Mouse (Mus musculus) neutrophil, adult 65 days (primary cell): ENCODE results near the gene Rnf215. TPM values are rescaled to one million over a fixed set of nuclear protein-coding genes. Genes with fewer than 3 reads are reported as not detected.

Experiments used
- total RNA-seq: library from RNA; stranded (reverse); gene quantifications from 2 replicates; pipeline ENCODE4 v1.2.4, GENCODE M21; 2023

The Rnf215 gene
- 12.2 and 20.4 TPM in 2 replicates for total RNA-seq

DNA sequence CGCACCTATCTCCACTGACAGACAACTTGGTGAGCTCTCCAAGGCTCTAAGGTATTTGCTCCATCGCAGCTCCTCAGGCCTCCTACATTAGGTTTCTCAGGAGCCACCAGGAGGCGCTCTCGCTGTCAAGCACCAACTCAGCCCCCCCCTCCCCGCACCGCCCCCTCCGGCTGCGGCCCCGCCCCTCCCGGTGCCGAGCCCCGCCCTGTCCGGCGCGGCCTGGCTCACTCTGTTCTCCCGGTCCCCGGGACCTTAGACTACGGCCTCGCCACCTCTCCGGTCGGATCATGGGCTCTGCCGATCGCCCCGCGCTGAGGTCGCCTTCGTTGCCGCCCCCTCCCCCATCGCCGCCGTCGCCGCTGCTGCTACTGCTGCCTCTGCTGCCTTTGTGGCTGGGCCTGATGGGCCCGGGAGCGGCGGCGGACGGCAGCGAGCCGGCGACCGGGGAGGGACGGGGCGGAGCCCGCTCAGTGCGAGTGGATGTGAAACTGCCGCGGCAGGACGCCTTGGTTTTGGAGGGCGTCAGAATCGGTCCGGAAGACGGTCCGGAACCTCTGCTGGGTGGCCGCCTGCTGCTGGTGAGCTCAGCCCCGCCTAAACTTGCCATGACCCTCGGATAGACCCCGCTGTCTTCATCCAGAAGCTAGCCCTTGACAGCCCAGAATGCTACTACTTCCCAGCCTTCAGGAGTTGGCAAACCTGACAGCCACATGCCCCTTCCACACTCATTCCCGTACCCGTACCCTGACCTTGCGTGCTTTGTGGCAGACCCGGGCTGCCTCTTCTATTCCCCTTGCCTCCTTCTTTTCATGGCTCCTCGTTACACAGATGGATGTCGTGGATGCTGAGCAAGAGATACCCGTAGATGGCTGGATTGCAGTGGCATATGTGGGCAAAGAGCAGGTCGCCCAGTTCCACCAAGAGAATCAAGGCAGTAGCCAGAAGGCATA lies at the start of gene Rnf215:
Rnf215 (plus strand) TSS at position 217 of the 950 bp plus-strand sequence.

DNA sequence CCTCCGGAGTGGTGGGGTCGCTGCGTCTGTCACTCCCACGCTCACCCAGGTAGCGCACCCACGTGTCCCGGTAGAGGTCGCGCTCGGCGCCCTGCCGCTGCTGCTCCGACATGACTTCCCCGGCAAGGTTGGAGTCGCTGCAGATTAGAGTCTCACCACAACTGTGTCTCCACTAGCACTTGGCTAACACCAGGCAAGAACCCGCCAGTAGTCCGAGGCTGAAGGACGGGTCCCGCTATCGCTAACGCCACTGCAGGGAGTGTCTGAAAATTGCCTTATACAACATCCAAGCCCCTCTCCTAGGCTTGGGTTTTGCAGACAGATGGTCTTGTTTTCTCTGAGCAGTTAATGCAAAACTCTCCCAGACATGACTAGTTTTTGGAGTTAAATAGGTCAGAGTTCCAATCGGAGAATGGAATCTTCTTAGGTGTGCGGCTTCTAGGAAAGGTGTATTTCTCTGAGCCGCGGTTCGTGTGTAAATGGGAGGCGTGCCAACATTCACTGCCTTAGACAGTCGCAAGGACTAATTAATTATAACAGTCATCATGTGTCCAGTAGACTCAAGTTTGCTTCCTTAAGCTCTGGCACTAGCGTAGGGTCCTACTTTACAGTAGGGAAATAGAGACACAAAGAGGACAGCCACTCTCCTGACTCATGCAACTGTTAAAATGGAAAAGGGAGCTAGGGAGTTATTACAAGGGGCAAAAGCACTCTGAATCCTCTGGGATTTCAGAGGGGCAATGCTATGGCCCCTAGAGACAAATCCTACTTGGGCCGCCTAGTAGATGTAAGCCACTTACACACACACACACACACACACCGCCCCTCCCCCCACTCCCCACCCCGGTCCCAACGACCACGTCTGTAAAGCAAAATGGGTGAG lies 39.6 kb upstream of the Rnf215 start, which contains the start of gene Mtfp1:
Mtfp1 (minus strand) TSS at position 275 of the 883 bp plus-strand sequence.

DNA sequence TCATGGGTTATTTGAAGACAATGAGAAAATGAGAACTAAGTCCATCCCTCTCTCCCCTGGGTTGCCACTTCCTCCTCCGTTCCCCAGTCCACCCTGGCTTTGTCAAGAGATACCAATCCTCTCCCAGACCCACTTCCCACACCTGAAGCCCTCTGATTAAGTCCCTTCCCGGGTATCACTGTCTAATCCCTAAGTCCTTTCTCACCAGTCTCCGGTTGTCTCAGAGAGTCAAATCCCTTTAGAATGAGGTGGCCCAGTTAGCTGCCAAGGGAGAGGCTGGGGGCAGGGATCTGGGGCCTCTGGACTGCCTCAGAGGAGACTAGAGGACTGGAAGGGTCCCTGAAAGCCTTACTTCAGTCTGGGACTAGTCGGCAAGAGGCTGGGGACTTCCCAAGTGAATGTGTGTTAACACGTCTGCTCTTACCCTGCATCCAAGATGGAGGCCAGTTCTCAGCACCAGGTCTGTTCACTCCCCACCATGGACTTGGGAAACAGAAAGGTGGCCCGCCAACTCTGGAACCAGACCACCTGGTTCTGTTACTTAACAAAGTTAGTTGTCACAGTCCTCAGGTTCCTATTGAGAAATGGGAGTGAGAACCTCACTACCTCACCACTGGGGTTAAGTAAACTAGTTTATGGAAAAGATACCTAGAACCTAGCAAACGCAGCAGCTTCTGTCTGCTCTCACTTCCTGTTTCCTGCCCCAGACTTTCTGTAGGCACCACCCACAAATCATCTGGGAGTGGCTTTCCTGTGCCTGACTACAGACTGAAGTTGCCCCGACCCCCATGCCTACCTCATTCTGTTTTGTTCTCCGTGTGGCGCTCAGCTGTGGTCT lies 12.0 kb upstream of the Rnf215 start, which contains the start of gene Sec14l2:
Sec14l2 (minus strand) TSS at position 674 of the 838 bp plus-strand sequence.

DNA sequence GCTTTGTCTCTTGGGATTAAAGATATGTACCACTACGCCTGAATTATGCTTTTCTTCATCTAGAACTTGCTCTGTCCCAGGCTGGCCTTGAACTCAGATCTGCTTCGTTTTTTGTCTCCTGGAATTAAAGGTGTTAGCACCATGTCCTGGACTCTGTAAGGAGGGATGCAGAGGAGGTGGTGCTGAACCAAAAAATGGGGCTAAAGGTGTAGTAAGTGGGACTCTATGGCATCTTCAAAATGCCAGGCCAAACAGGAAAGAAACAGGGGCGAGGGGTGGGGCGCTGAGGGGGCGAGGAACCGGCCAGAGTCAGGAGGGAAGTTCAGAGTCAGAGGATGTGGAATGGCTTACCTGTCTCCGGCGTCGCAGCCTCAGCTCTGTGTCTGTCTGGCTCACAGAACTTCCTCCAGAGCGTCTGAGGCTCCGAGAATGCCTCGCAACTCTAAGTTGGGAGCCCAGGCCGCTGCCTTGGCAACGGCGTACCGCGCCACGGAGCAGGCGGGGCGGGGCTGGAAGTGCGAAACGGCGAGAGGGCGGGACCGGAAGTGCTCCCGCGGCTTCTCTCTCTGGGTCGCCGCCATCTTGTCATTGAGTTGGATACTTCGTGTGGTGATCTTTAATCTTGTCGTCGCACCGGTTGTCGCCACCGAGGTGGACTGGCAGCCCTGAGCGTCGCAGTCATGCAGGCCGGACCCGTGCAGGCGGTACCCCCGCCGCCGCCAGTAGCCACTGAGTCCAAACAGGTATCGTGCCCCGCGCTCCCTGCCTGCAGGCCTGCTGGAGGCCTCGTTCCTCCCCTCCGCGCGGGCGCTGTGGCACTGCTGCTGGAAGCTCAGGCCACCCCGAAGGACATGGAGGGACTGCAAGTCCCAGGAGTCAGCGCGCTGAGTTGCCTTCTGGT lies 25.1 kb downstream of the Rnf215 start, which contains the start of the genes Ccdc157 and Sf3a1:
Ccdc157 (minus strand) TSS at position 486 of the 901 bp plus-strand sequence.
Sf3a1 (plus strand) TSS at position 543 of the 901 bp plus-strand sequence.

DNA sequence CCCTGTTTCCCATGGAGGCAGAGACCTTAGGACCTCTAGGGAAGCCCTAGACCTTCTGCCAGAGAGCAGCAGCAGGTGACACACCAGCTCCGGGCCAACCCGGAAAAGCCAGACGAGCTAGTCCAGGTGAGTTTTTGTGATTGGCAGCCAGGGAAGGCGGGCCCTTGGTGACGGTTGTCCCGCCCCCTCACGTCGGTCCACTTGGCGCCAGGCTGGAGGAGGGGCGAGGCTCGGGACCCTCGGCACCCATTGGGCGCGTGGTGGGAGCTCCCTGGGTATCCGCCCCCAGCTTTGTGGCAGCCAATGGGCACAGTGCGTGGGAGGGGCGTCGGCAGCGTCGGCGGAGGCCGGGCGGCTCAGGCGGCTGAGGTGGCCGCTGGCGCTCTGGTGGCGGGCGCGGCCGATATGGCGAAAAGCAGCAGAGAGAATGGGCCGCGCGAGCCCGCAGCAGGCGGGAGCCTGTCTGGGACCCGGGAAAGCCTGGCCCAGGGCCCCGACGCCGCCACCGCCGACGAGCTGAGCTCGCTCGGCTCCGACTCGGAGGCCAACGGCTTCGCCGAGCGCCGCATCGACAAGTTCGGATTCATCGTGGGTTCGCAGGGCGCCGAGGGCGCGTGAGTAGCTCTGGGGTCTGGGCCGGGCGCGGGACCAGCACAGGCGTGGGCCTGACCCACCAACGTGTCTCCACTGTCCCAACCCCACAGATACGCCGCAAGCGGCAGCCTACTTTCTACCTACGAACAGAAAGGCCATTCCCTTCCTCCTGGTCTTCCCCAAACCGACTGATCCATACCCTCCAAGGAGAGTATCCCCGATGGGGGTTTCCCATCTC lies 51.7 kb downstream of the Rnf215 start, which contains the start of gene Tbc1d10a:
Tbc1d10a (plus strand) TSS at position 304 of the 832 bp plus-strand sequence.

Other genes starting within 250 kb of the Rnf215 start
- 0.47 TPM in 1 of 2 replicates, not detected in the other for gene 4921536K21Rik, start 240.1 kb upstream of the Rnf215 start, total RNA-seq
- 3.8 and 4.9 TPM in 2 replicates for gene Dusp18, start 240.0 kb upstream of the Rnf215 start, total RNA-seq
- gene Slc35e4, start 220.5 kb upstream of the Rnf215 start, total RNA-seq, result 9.9 and 12.9 TPM in 2 replicates
- 158 and 172 TPM in 2 replicates for gene Tcn2, start 203.0 kb upstream of the Rnf215 start, total RNA-seq
- 20.3 and 21.4 TPM in 2 replicates for gene Pes1, start 171.2 kb upstream of the Rnf215 start, total RNA-seq
- not detected in 2 replicates for gene 4930556J24Rik, start 158.4 kb upstream of the Rnf215 start, total RNA-seq
- not detected in 2 replicates for gene Gal3st1, start 151.6 kb upstream of the Rnf215 start, total RNA-seq
- not detected in 2 replicates for gene Sec14l4, start 103.7 kb upstream of the Rnf215 start, total RNA-seq
- not detected in 2 replicates for gene Sec14l3, start 70.4 kb upstream of the Rnf215 start, total RNA-seq
- gene Mtfp1, start 39.8 kb upstream of the Rnf215 start, total RNA-seq, result 0.76 TPM in 1 of 2 replicates, not detected in the other
- 0.59 and 1.6 TPM in 2 replicates for gene Sec14l2, start 11.8 kb upstream of the Rnf215 start, total RNA-seq
- 1.4 and 2.5 TPM in 2 replicates for gene Ccdc157, start 25.1 kb downstream of the Rnf215 start, total RNA-seq
- gene Sf3a1, start 25.1 kb downstream of the Rnf215 start, total RNA-seq, result 33.9 and 38.0 TPM in 2 replicates
- gene Tbc1d10a, start 51.6 kb downstream of the Rnf215 start, total RNA-seq, result 18.6 and 27.0 TPM in 2 replicates
- 4.9 and 7.3 TPM in 2 replicates for gene Castor1, start 83.0 kb downstream of the Rnf215 start, total RNA-seq
- 317 and 344 TPM in 2 replicates for gene Osm, start 101.2 kb downstream of the Rnf215 start, total RNA-seq
- gene Lif, start 122.4 kb downstream of the Rnf215 start, total RNA-seq, result 0.95 and 1.2 TPM in 2 replicates